In the genomic region with DNA sequence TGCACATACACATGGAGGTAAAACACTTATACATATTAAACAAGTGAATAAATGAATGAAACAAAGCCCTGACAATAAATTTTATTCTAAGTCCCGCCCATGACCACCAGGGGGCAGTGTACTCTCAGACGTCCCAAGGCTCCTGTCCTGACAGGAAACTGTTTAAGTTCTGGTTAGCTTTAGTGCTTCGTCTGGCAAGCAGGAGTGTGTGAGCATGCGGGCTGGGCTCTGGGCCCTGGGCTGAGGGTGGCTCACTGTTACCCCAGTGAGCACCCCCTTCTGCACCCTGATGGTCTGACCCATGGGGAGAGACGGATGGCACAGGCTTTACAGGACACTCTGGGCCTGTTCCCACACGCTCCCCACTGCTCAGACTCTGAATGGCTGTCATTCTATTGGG, we compare ENCODE assay signal across 8 mouse cellular contexts. TPM values are rescaled to one million over a fixed set of nuclear protein-coding genes. Genes with fewer than 3 reads are reported as not detected.
DNase-seq lines count a peak whose midpoint lies in the region; ATAC-seq and TF ChIP-seq lines count a peak whose summit lies in the region.

No protein-coding gene starts in this region.

- H3K4me1 ChIP-seq in ES-Bruce4 (ENCODE audit: control insufficient read depth, insufficient read depth, low read length): no peaks in the 10 kb centered on the region
- no peaks in the 10 kb centered on the region for H3K4me1 ChIP-seq in forebrain, postnatal 0 days (ENCODE audit: insufficient read depth)
- no peaks in the 10 kb centered on the region for H3K4me1 ChIP-seq in kidney, adult 2 months (ENCODE audit: control insufficient read depth, insufficient read depth, low read length)
- no peaks in the 10 kb centered on the region for H3K4me1 ChIP-seq in liver, embryonic 11.5 days (replicated peaks; ENCODE audit: control insufficient read depth, insufficient read depth, low read length)
- H3K4me1 ChIP-seq in neural tube, embryonic 11.5 days (ENCODE audit: control insufficient read depth, insufficient read depth, low read length): no peaks in the 10 kb centered on the region

- TF ChIP-seq CTCF in ES-Bruce4 (IDR thresholded peaks at IDR 0.05; ENCODE audit: low read depth, low read length): peak; percentile 66
- peak; percentile 86 for TF ChIP-seq CTCF in forebrain, postnatal 0 days (IDR thresholded peaks at IDR 0.05; ENCODE audit: low read depth)
- TF ChIP-seq CTCF in kidney, adult 2 months (conservative IDR thresholded peaks at IDR 0.05; ENCODE audit: insufficient read depth, insufficient read length, low read depth, low read length): peak; percentile 77

- DNase-seq in 3134 (ENCODE audit: extremely low read depth, insufficient read length, low spot score): peak; percentile 59
- peak; percentile 32 for DNase-seq in cerebellum, adult 11-12 months
- DNase-seq in forebrain, postnatal 0 days: peak; percentile 81
- DNase-seq in kidney, adult 2 months: peak; percentile 59
- DNase-seq in liver, embryonic 11.5 days (ENCODE audit: low spot score): peak; percentile 69
- peak; percentile 68 for DNase-seq in neural tube, embryonic 11.5 days (ENCODE audit: low spot score)
- peak; percentile 85 for DNase-seq in thymus, postnatal 4 days

- no peaks in the 10 kb centered on the region for H3K27me3 ChIP-seq in ES-Bruce4 (ENCODE audit: control insufficient read depth, insufficient read depth, low read length, poor library complexity, severe bottlenecking)
- no peaks in the 10 kb centered on the region for H3K27me3 ChIP-seq in forebrain, postnatal 0 days (ENCODE audit: insufficient read depth, low read length)
- no peaks in the 10 kb centered on the region for H3K27me3 ChIP-seq in kidney, adult 2 months (replicated peaks; ENCODE audit: control insufficient read depth, insufficient read depth, low read length)
- no peaks in the 10 kb centered on the region for H3K27me3 ChIP-seq in liver, embryonic 11.5 days (replicated peaks; ENCODE audit: control insufficient read depth, insufficient read depth, low read length)
- no peaks in the 10 kb centered on the region for H3K27me3 ChIP-seq in neural tube, embryonic 11.5 days (ENCODE audit: control insufficient read depth, insufficient read depth, low read length)

- peak; percentile 50 for ATAC-seq in forebrain, postnatal 0 days
- no peak for ATAC-seq in liver, embryonic 11.5 days (replicated peaks; ENCODE audit: low FRiP score)
- ATAC-seq in neural tube, embryonic 11.5 days (ENCODE audit: insufficient read depth, low FRiP score, low TSS enrichment): no peak

- TF ChIP-seq POLR2A in ES-Bruce4 (IDR thresholded peaks at IDR 0.05; ENCODE audit: insufficient read depth, low read length): no peak
- TF ChIP-seq POLR2A in kidney, adult 2 months (IDR thresholded peaks at IDR 0.05; ENCODE audit: low read depth, low read length): no peak

- no peak overlapping the region for H3K9ac ChIP-seq in ES-Bruce4 (ENCODE audit: low read depth, poor library complexity, severe bottlenecking)
- H3K9ac ChIP-seq in forebrain, postnatal 0 days: no peak overlapping the region
- H3K9ac ChIP-seq in liver, embryonic 11.5 days (ENCODE audit: low read depth, low read length): no peak overlapping the region
- H3K9ac ChIP-seq in neural tube, embryonic 11.5 days (ENCODE audit: low read length): no peak overlapping the region

- no peak overlapping the region for H3K4me3 ChIP-seq in ES-Bruce4 (ENCODE audit: low read depth, low read length)
- no peak overlapping the region for H3K4me3 ChIP-seq in forebrain, postnatal 0 days (ENCODE audit: low read depth, low read length)
- no peak overlapping the region for H3K4me3 ChIP-seq in kidney, adult 2 months (ENCODE audit: insufficient read depth, low read depth, low read length)
- H3K4me3 ChIP-seq in liver, embryonic 11.5 days (ENCODE audit: low read depth, low read length): no peak overlapping the region
- H3K4me3 ChIP-seq in neural tube, embryonic 11.5 days (ENCODE audit: low read depth, low read length): no peak overlapping the region

- H3K9me3 ChIP-seq in ES-Bruce4 (replicated peaks; ENCODE audit: control insufficient read depth, insufficient read depth, low read length, poor library complexity, severe bottlenecking): no peaks in the 10 kb centered on the region
- H3K9me3 ChIP-seq in forebrain, postnatal 0 days (ENCODE audit: low read length): no peaks in the 10 kb centered on the region
- H3K9me3 ChIP-seq in liver, embryonic 11.5 days (ENCODE audit: control insufficient read depth, low read length): no peaks in the 10 kb centered on the region
- no peaks in the 10 kb centered on the region for H3K9me3 ChIP-seq in neural tube, embryonic 11.5 days (ENCODE audit: control insufficient read depth, low read length)

- 35% methylated on average over 6 of the region's 6 CpGs for WGBS in forebrain, postnatal 0 days
- 31% methylated on average over 6 of the region's 6 CpGs for WGBS in kidney, adult 2 months
- WGBS in liver, embryonic 11.5 days: 36% methylated on average over 6 of the region's 6 CpGs
- WGBS in neural tube, embryonic 11.5 days: 37% methylated on average over 6 of the region's 6 CpGs

- no peaks in the 10 kb centered on the region for H3K36me3 ChIP-seq in ES-Bruce4 (ENCODE audit: control insufficient read depth, insufficient read depth, low read length, poor library complexity, severe bottlenecking)
- peaks cover 10% of the 10 kb centered on the region; the same call in 1 of the 2 replicates for H3K36me3 ChIP-seq in forebrain, postnatal 0 days (ENCODE audit: insufficient read depth)
- H3K36me3 ChIP-seq in kidney, adult 2 months (ENCODE audit: control insufficient read depth, insufficient read depth, low read length): no peaks in the 10 kb centered on the region; the same call in 1 of the 2 replicates
- no peaks in the 10 kb centered on the region for H3K36me3 ChIP-seq in liver, embryonic 11.5 days (ENCODE audit: control insufficient read depth, insufficient read depth, low read length)
- no peaks in the 10 kb centered on the region for H3K36me3 ChIP-seq in neural tube, embryonic 11.5 days (ENCODE audit: control insufficient read depth, insufficient read depth, low read length)

- no peak overlapping the region for H3K4me2 ChIP-seq in forebrain, postnatal 0 days (ENCODE audit: low read depth)
- H3K4me2 ChIP-seq in liver, embryonic 11.5 days: no peak overlapping the region
- no peak overlapping the region for H3K4me2 ChIP-seq in neural tube, embryonic 11.5 days (ENCODE audit: low read depth)

- no peak overlapping the region for H3K27ac ChIP-seq in ES-Bruce4 (ENCODE audit: insufficient read depth, low read length)
- H3K27ac ChIP-seq in forebrain, postnatal 0 days (ENCODE audit: low read depth, low read length): no peak overlapping the region
- H3K27ac ChIP-seq in kidney, adult 2 months (ENCODE audit: insufficient read depth, low read depth, low read length): no peak overlapping the region
- no peak overlapping the region for H3K27ac ChIP-seq in liver, embryonic 11.5 days (ENCODE audit: low read depth, low read length)
- no peak overlapping the region for H3K27ac ChIP-seq in neural tube, embryonic 11.5 days (ENCODE audit: low read depth, low read length)

- no peak for TF ChIP-seq EP300 in ES-Bruce4 (IDR thresholded peaks at IDR 0.05; ENCODE audit: insufficient read depth, low read depth, low read length)

RNA-seq across cellular contexts. Expression of a gene that starts 12.6 kb away (rescaled TPM):
- polyA plus RNA-seq in ES-Bruce4 (2011; ENCODE audit: insufficient read depth, insufficient read length, low read depth, missing spikeins): 2.3 and 2.7 TPM in 2 replicates
- total RNA-seq in forebrain, postnatal 0 days (2014; rRNA removed): 38.4 and 43.8 TPM in 2 replicates
- 21.0 and 22.7 TPM in 2 replicates for polyA plus RNA-seq in forebrain, postnatal 0 days (2015; fragmentation: Nextera tagmentation; extraction: Ambion mirVana)
- 7.5 and 8.7 TPM in 2 replicates for polyA plus RNA-seq in kidney, adult 2 months (2012; rRNA removed)
- 3.4 and 4.6 TPM in 2 replicates for polyA plus RNA-seq in liver, embryonic 11.5 days (2014; fragmentation: Nextera tagmentation; extraction: Ambion mirVana)
- polyA plus RNA-seq in neural tube, embryonic 11.5 days (2014; fragmentation: Nextera tagmentation; extraction: Ambion mirVana): 16.3 and 17.3 TPM in 2 replicates

Comparison
In these comparisons a context has a peak if more than half of its experiments do, and no peak if none do; other contexts are left out.
1. DNase-seq: peak in every context shown above with its lines; median percentile 85 in thymus, postnatal 4 days; 81 in forebrain, postnatal 0 days; 69 in liver, embryonic 11.5 days; 68 in neural tube, embryonic 11.5 days; 59 in 3134; 59 in kidney, adult 2 months; 32 in cerebellum, adult 11-12 months.